8 mouse cellular contexts compared by ENCODE assay signal in genomic region chr11:117786294-117786693, GRCm38 (mm10). TPM values are rescaled to one million over a fixed set of nuclear protein-coding genes. Genes with fewer than 3 reads are reported as not detected.
DNase-seq lines count a peak whose midpoint lies in the region; ATAC-seq lines count a peak whose summit lies in the region.

No protein-coding gene starts in this region.

- ATAC-seq in CD4-positive, CD25-positive, alpha-beta regulatory T cell, adult 4 months = no peak
- no peak for ATAC-seq in neural tube, embryonic 15.5 days (ENCODE audit: low FRiP score)
- 0 out of 2 replicates have a peak, but pooled peaks have one; percentile 13 for ATAC-seq in kidney, embryonic 14.5 days (ENCODE audit: low FRiP score, low TSS enrichment)
- no peak for ATAC-seq in stomach, embryonic 16.5 days (ENCODE audit: insufficient read depth, low FRiP score)

- peak; percentile 87 for DNase-seq in CD4-positive, CD25-positive, alpha-beta regulatory T cell, adult 2 months (ENCODE audit: low read depth, low spot score)
- peak; percentile 54 for DNase-seq in neural tube, embryonic 10.5 days (ENCODE audit: extremely low spot score, low spot score)
- peak; percentile 90 for DNase-seq in embryo, embryonic 10 days (ENCODE audit: low spot score)
- DNase-seq in lung, postnatal 10 days = peak; percentile 76

- peaks cover 29% of the 10 kb centered on the region for H3K27me3 ChIP-seq in neural tube, embryonic 15.5 days (replicated peaks)
- no peaks in the 10 kb centered on the region for H3K27me3 ChIP-seq in kidney, embryonic 14.5 days (ENCODE audit: control insufficient read depth, insufficient read depth, low read length)
- no peaks in the 10 kb centered on the region for H3K27me3 ChIP-seq in stomach, embryonic 16.5 days (ENCODE audit: control insufficient read depth, insufficient read depth, low read length)

- H3K9ac ChIP-seq in neural tube, embryonic 15.5 days (replicated peaks) = no peak overlapping the region
- H3K9ac ChIP-seq in kidney, embryonic 14.5 days (ENCODE audit: low read depth, low read length) = no peak overlapping the region
- H3K9ac ChIP-seq in stomach, embryonic 16.5 days (ENCODE audit: low read length) = 0 out of 2 replicates have a peak overlapping the region, but pooled peaks have one; percentile 32

- H3K36me3 ChIP-seq in neural tube, embryonic 15.5 days = no peaks in the 10 kb centered on the region
- H3K36me3 ChIP-seq in kidney, embryonic 14.5 days (ENCODE audit: control insufficient read depth, insufficient read depth, low read length) = no peaks in the 10 kb centered on the region
- no peaks in the 10 kb centered on the region for H3K36me3 ChIP-seq in stomach, embryonic 16.5 days (ENCODE audit: control insufficient read depth, insufficient read depth, low read length)

- no peak overlapping the region for H3K27ac ChIP-seq in neural tube, embryonic 15.5 days (replicated peaks)
- H3K27ac ChIP-seq in kidney, embryonic 14.5 days (ENCODE audit: low read depth, low read length) = no peak overlapping the region
- no peak overlapping the region for H3K27ac ChIP-seq in stomach, embryonic 16.5 days (ENCODE audit: low read length)

- H3K4me3 ChIP-seq in neural tube, embryonic 15.5 days (replicated peaks) = no peak overlapping the region
- no peak overlapping the region for H3K4me3 ChIP-seq in kidney, embryonic 14.5 days (ENCODE audit: low read length)
- H3K4me3 ChIP-seq in stomach, embryonic 16.5 days (replicated peaks; ENCODE audit: low read length) = no peak overlapping the region

- no peaks in the 10 kb centered on the region for H3K9me3 ChIP-seq in neural tube, embryonic 15.5 days (replicated peaks)
- H3K9me3 ChIP-seq in kidney, embryonic 14.5 days (ENCODE audit: control insufficient read depth, low read length) = no peaks in the 10 kb centered on the region
- no peaks in the 10 kb centered on the region for H3K9me3 ChIP-seq in stomach, embryonic 16.5 days (replicated peaks; ENCODE audit: control insufficient read depth, low read length)

- no peak overlapping the region for H3K4me2 ChIP-seq in neural tube, embryonic 15.5 days
- H3K4me2 ChIP-seq in kidney, embryonic 14.5 days (replicated peaks; ENCODE audit: low read depth, low read length) = no peak overlapping the region
- no peak overlapping the region for H3K4me2 ChIP-seq in stomach, embryonic 16.5 days (ENCODE audit: low read depth, low read length)

- 9% methylated on average over 10 of the region's 10 CpGs for WGBS in neural tube, embryonic 15.5 days
- 4% methylated on average over 10 of the region's 10 CpGs for WGBS in kidney, embryonic 14.5 days
- WGBS in stomach, embryonic 16.5 days = 15% methylated on average over 10 of the region's 10 CpGs

- H3K4me1 ChIP-seq in neural tube, embryonic 15.5 days = peaks cover 16% of the 10 kb centered on the region
- H3K4me1 ChIP-seq in kidney, embryonic 14.5 days (ENCODE audit: control insufficient read depth, insufficient read depth, low read length) = peaks cover 11% of the 10 kb centered on the region
- H3K4me1 ChIP-seq in stomach, embryonic 16.5 days (ENCODE audit: control insufficient read depth, insufficient read depth, low read length) = peaks cover 29% of the 10 kb centered on the region

RNA-seq across cellular contexts. Expression of gene Tmc6, which starts 4.3 kb away (rescaled TPM):
- polyA plus RNA-seq in CD4-positive, CD25-positive, alpha-beta regulatory T cell, adult 4 months (2017; shearing (Covaris generic)) = 100 to 1,000 TPM in 1 of 2 experiments, 10 to 100 TPM in 1; 85.5 to 146 TPM
- 7.5 and 12.0 TPM in 2 replicates for polyA plus RNA-seq in neural tube, embryonic 15.5 days (2015; fragmentation: Nextera tagmentation; extraction: Ambion mirVana)
- 22.6 and 27.2 TPM in 2 replicates for polyA plus RNA-seq in kidney, embryonic 14.5 days (2014; fragmentation: Nextera tagmentation; extraction: Ambion mirVana)
- 31.6 and 36.8 TPM in 2 replicates for polyA plus RNA-seq in stomach, embryonic 16.5 days (2015; fragmentation: Nextera tagmentation; extraction: Ambion mirVana)

RNA-seq across cellular contexts. Expression of gene Tmc8, which starts 4.4 kb away (rescaled TPM):
- polyA plus RNA-seq in CD4-positive, CD25-positive, alpha-beta regulatory T cell, adult 4 months (2017; shearing (Covaris generic)) = 10 to 100 TPM; 35.1 to 41.6 TPM
- 0.99 and 4.6 TPM in 2 replicates for polyA plus RNA-seq in neural tube, embryonic 15.5 days (2015; fragmentation: Nextera tagmentation; extraction: Ambion mirVana)
- 1.3 and 3.4 TPM in 2 replicates for polyA plus RNA-seq in kidney, embryonic 14.5 days (2014; fragmentation: Nextera tagmentation; extraction: Ambion mirVana)
- polyA plus RNA-seq in stomach, embryonic 16.5 days (2015; fragmentation: Nextera tagmentation; extraction: Ambion mirVana) = 3.2 and 3.7 TPM in 2 replicates

RNA-seq across cellular contexts. Expression of gene 6030468B19Rik, which starts 11.2 kb away (rescaled TPM):
- polyA plus RNA-seq in CD4-positive, CD25-positive, alpha-beta regulatory T cell, adult 4 months (2017; shearing (Covaris generic)) = 1 to 10 TPM in 1 of 2 experiments, not detected in 1; 1.0 TPM
- 0.23 TPM in 1 of 2 replicates, not detected in the other for polyA plus RNA-seq in neural tube, embryonic 15.5 days (2015; fragmentation: Nextera tagmentation; extraction: Ambion mirVana)
- polyA plus RNA-seq in kidney, embryonic 14.5 days (2014; fragmentation: Nextera tagmentation; extraction: Ambion mirVana) = not detected in 2 replicates
- polyA plus RNA-seq in stomach, embryonic 16.5 days (2015; fragmentation: Nextera tagmentation; extraction: Ambion mirVana) = 2.5 and 4.7 TPM in 2 replicates

RNA-seq across cellular contexts. Expression of gene Gm20708, which starts 23.2 kb away (rescaled TPM):
- polyA plus RNA-seq in CD4-positive, CD25-positive, alpha-beta regulatory T cell, adult 4 months (2017; shearing (Covaris generic)) = 1 to 10 TPM; 1.0 to 3.2 TPM
- 0.95 and 1.7 TPM in 2 replicates for polyA plus RNA-seq in neural tube, embryonic 15.5 days (2015; fragmentation: Nextera tagmentation; extraction: Ambion mirVana)
- polyA plus RNA-seq in kidney, embryonic 14.5 days (2014; fragmentation: Nextera tagmentation; extraction: Ambion mirVana) = 0.58 and 0.59 TPM in 2 replicates
- 0.16 and 0.68 TPM in 2 replicates for polyA plus RNA-seq in stomach, embryonic 16.5 days (2015; fragmentation: Nextera tagmentation; extraction: Ambion mirVana)

RNA-seq across cellular contexts. Expression of gene Syngr2, which starts 23.2 kb away (rescaled TPM):
- 100 to 1,000 TPM; 110 to 153 TPM for polyA plus RNA-seq in CD4-positive, CD25-positive, alpha-beta regulatory T cell, adult 4 months (2017; shearing (Covaris generic))
- polyA plus RNA-seq in neural tube, embryonic 15.5 days (2015; fragmentation: Nextera tagmentation; extraction: Ambion mirVana) = 13.7 and 52.4 TPM in 2 replicates
- 75.1 and 85.7 TPM in 2 replicates for polyA plus RNA-seq in kidney, embryonic 14.5 days (2014; fragmentation: Nextera tagmentation; extraction: Ambion mirVana)
- 129 and 157 TPM in 2 replicates for polyA plus RNA-seq in stomach, embryonic 16.5 days (2015; fragmentation: Nextera tagmentation; extraction: Ambion mirVana)
